Mouse (Mus musculus) kidney, postnatal 25 days (tissue): ENCODE measurements around the gene Rbfox1.
A peak's percentile ranks its signal among the peaks of the same experiment; 100 is the strongest.

Experiments used
- DNase-seq, 2 experiments: peaks; one replicate each; pipeline ENCODE4 v3.0.0; 2021; ENCODE audit warnings: mixed read lengths in 2 of 2

The Rbfox1 gene

DNA sequence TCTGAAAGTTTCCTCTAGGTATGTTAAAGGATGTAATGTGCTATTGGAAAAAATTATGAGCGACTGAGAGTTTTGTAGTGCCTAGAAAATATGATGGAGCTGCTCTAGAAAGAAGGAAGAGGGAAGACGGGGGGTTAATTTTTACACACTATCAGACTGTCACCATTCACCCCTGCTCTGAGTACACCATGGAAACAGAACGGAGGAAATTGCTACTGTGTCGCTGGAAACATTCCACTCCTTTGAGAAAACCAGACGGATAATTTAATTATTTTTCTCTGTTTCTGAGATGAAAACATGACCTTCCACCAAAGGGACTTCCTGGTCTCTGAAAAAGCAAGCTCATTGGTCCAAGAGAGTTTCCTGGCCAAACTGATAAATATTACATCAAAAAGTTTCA is 1077.4 kb downstream of the Rbfox1 start:
- DNase-seq: no peak

GRCm38 (mm10) chr16:6963533-6963932 is 1078.4 kb downstream of the Rbfox1 start:
- no peak for DNase-seq

DNA sequence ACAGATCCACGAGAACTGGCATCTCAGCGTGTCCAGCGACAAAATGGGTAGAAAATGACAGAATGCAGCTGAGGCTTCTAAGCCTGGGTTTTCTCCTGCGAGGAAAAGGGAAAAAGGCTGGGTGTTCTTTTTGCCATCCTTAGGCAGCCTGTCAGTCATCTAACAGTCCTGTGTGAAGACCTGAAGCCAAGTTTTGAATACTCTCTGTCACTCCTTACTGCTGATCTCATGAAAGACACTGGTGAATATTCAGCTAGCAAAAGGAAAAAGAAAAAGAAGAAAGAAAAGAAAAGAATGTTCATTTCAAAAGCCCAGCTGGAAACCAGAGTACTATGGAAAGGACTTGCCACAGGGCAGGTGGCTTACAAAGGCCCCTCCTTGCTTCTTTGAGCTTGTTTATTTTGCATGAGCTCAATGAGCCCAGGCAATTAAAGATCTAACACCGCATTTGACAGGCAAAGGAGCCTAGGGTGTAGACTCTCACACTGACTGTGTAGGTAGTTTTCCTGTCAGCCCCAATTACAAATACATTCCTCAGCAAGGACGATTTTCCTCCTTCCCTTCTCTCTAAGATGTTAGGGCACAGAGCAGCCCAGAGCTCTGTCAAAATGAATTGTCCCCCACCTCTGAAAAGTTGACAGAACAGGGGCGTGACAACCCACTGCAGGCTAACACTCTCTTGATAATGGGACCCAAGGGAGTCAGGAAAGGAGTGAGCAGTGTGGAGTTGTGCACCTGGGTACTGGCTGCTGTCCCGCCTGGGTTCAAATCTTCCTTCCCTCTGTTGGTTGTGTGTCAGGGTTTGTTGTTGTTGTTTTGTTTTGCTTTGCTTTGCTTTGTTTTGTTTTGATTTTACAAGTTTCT is 1079.8 kb downstream of the Rbfox1 start:
- DNase-seq: no peak

- no peak for DNase-seq
These were observed 1084.8 kb downstream of the Rbfox1 start for GRCm38 (mm10) chr16:6969986-6970385.

- DNase-seq: no peak
These were observed 1091.2 kb downstream of the Rbfox1 start for GRCm38 (mm10) chr16:6976341-6976740.

GRCm38 (mm10) chr16:6983947-6984346 is 1098.8 kb downstream of the Rbfox1 start:
- no peak for DNase-seq

DNA sequence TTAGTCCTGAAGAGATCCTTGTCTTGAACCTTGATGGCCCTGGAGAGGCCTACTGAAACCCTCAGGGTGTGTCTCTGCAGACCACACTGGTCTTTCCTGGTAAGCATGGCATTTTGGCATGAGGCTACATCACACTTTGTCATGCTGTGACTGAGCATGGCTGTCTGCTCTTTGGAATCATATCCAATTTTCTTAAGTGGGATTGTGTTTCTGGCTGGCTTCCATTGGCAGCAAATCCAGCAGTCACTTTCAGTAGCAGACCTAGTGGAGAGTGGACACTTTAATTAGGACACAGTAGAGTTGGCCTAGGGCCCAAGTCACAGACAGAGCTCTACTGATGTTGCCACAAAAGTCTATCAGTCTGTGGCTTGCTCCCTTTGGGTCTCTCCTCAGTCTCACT is 1100.9 kb downstream of the Rbfox1 start:
- DNase-seq: peak in 1 of 2 experiments; percentile 5

GRCm38 (mm10) chr16:6986494-6986893 is 1101.3 kb downstream of the Rbfox1 start:
- no peak for DNase-seq

- no peak for DNase-seq
These were observed 1107.1 kb downstream of the Rbfox1 start for GRCm38 (mm10) chr16:6992251-6992650.

DNA sequence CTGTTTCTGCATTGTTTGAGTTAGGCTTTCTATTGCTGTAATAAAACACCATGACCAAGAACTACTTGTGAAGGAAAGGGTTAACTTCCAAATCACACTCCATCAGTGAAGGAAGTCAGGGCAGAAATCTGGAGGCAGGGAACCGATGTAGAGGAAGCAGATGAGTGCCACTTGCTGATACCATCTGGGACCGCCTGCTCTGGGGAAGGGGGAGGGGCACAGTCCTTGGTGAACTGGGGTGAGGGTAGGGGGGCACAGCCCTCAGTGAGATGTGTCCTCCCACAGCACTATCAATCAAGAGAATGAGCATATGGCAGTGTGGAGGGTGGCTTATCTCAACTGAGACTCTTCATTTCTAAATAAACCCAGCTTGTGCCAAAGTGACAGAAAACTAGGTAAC is 1108.0 kb downstream of the Rbfox1 start:
- no peak for DNase-seq

DNA sequence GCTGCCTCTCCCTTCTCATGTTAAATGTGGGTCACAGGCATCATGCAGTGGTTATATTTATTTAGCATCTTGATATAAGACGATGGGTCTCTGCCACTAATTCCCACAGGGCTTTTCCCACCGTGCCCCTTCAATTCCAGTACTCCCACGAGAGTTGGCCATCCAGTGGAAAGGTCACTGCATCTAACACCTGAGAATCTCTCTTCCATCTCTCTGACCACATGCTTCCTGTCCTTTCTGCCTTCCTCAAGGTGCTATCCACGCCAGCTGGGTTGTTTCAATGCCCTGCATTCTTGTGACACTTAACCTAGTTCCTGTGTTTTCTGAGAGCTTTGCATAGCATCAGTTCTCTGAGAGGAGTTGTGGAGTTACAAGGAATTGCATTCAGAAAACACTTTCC is 1112.0 kb downstream of the Rbfox1 start:
- no peak for DNase-seq

GRCm38 (mm10) chr16:6997834-6998233 is 1112.7 kb downstream of the Rbfox1 start:
- no peak for DNase-seq

GRCm38 (mm10) chr16:7004565-7004964 is 1119.4 kb downstream of the Rbfox1 start:
- no peak for DNase-seq

- DNase-seq: peak in 1 of 2 experiments; percentile 52
These were observed 1120.3 kb downstream of the Rbfox1 start for GRCm38 (mm10) chr16:7005478-7005877.

DNA sequence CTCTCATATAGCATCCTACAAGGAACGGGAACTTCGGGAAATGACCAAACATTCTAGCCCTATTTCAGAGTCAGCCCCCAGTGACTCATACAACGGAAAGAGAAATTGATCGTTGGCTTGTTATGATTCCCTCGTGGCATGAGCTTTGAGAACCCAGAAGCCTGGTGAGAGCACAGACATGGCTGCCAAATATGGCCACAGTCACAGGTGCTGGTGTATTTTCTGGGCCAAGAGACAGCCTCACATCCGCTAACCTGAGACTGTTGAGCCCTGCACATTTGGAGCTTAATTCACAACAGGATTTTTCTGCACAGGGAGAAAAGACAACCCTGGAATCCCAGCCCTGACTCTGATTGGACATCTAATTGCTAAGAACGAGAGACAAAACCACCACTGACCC is 1132.2 kb downstream of the Rbfox1 start:
- no peak for DNase-seq

DNA sequence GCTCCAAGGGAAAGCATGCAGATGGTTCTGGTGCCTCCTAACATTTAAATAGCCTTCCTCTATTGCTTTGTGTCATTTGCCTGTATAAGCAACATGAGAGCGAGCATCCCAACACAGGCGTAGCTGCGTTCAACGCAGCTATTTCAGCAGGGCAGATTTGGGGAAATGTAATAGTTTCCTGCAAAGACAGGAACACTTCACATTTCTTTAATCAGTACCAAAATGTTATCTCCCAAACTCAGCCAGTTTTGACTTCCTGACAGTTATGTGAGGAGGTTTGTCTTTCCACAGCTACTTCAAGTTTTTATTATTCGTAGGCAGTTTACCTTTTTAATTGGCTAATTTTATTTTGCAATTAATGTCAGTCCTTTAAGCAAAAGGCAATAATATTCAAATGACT is 1149.1 kb downstream of the Rbfox1 start:
- DNase-seq: no peak

DNA sequence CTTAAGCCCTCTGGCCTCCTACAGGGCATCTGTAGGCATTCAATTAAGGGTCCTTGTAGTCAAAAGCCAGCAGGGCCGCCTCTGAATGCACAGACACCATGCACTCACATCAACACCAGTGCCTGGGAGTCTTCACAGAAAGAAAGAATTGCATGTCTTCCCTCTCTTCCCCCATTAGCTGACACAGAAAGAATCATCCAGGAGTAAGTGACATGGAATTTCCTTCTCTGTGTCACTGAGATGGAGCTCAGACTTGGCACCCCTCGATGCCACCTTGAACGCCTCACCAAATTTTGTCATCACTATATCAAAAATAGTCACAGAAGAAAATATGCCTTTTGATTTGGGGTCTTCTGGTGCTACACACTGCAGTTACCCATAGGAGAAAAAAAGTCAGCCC is 1151.4 kb downstream of the Rbfox1 start:
- DNase-seq: no peak

GRCm38 (mm10) chr16:7036988-7037387 is 1151.8 kb downstream of the Rbfox1 start:
- no peak for DNase-seq

GRCm38 (mm10) chr16:7038639-7039260 is 1153.6 kb downstream of the Rbfox1 start:
- DNase-seq: no peak

- DNase-seq: no peak
These were observed 1154.5 kb downstream of the Rbfox1 start for GRCm38 (mm10) chr16:7039404-7040367.

DNA sequence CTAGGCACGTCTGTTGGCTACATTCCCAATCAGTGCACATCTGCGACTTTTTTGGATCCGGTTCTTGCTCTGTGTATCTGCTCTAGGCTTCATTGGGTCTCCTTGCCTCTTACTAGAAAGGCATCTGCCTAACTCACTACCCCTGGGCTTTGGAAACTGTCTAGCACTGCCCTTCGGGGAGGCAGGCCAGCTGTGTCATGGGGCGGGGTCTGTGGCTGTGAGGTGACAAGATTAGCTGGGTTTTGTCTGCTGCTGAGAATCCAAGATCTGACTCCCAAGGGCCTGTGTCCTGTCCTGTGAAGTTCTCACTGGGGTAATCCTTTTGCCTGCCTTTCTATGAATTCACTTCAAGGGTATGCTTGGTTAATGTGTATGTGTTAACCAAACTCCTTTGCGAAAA is 1155.5 kb downstream of the Rbfox1 start:
- no peak for DNase-seq

- DNase-seq: no peak
These were observed 1162.3 kb downstream of the Rbfox1 start for GRCm38 (mm10) chr16:7047421-7047820.
